Mouse (Mus musculus) MEL (cell line): ENCODE data around the gene Ocel1. TPM values are rescaled to one million over a fixed set of nuclear protein-coding genes. Genes with fewer than 3 reads are reported as not detected.

Experiments
- DNase-seq: peaks from one replicate; pipeline ENCODE4 v3.0.0; 2011; ENCODE audit warnings: low read depth, low spot score
- H3K27ac ChIP-seq: 2 replicates; pipeline ENCODE4 v1.5.1; 2012; ENCODE audit warnings: low read depth, mild to moderate bottlenecking, control low read depth, low read length, moderate library complexity; ENCODE audit not compliant: control insufficient read depth
- H3K27me3 ChIP-seq, 2 experiments: fragments of 150-350 bp in 1 of 2; sonication (generic) in 1 of 2; 2 replicates each; pipeline ENCODE4 v1.6.1; 2012; ENCODE audit warnings: low read length in 2 of 2, mild to moderate bottlenecking in 2 of 2, improper control_type of control experiment in 1 of 2, moderate library complexity in 1 of 2; ENCODE audit not compliant: insufficient read depth in 2 of 2, control insufficient read depth in 1 of 2
- H3K36me3 ChIP-seq, 2 experiments: 2 replicates each; pipeline ENCODE4 v1.6.1; 2012 to 2014; ENCODE audit warnings: low read length in 2 of 2, improper control_type of control experiment in 1 of 2, inconsistent platforms in 1 of 2, mild to moderate bottlenecking in 1 of 2; ENCODE audit not compliant: insufficient read depth in 2 of 2, control insufficient read depth in 1 of 2
- H3K4me1 ChIP-seq, 2 experiments: fragments of 150-350 bp in 1 of 2; sonication (generic) in 1 of 2; 2 replicates each; pipeline ENCODE4 v1.6.1; 2012; ENCODE audit warnings: low read length in 2 of 2, improper control_type of control experiment in 1 of 2, mild to moderate bottlenecking in 1 of 2; ENCODE audit not compliant: insufficient read depth in 2 of 2, control insufficient read depth in 1 of 2
- H3K4me3 ChIP-seq, 2 experiments: fragments of 150-350 bp in 1 of 2; sonication (generic) in 1 of 2; 2 replicates each; pipeline ENCODE4 v1.5.1; 2012; ENCODE audit warnings: low read depth in 2 of 2, low read length in 2 of 2, mild to moderate bottlenecking in 2 of 2, moderate library complexity in 2 of 2, control low read depth in 1 of 2, improper control_type of control experiment in 1 of 2; ENCODE audit not compliant: control insufficient read depth in 1 of 2, insufficient read depth in 1 of 2
- H3K79me2 ChIP-seq: 2 replicates; pipeline ENCODE4 v1.6.1; 2012; ENCODE audit warnings: mild to moderate bottlenecking, low read length, moderate library complexity; ENCODE audit not compliant: control insufficient read depth, poor library complexity, insufficient read depth
- H3K9ac ChIP-seq: 2 replicates; pipeline ENCODE4 v1.6.1; 2012; ENCODE audit warnings: low read depth, mild to moderate bottlenecking, control low read depth, low read length, moderate library complexity; ENCODE audit not compliant: control insufficient read depth, poor library complexity, severe bottlenecking
- H3K9me3 ChIP-seq: fragments of 150-350 bp; sonication (generic); replicated peaks from 2 replicates; pipeline ENCODE4 v1.6.1; 2012; ENCODE audit warnings: mild to moderate bottlenecking, low read length, improper control_type of control experiment, moderate library complexity; ENCODE audit not compliant: insufficient read depth
- BHLHE40 ChIP-seq: IDR thresholded peaks from 2 replicates; pipeline ENCODE4 v1.6.1; 2012; ENCODE audit warnings: low read depth, mild to moderate bottlenecking, inconsistent platforms, low read length, improper control_type of control experiment, borderline replicate concordance
- CTCF ChIP-seq, 3 experiments: IDR thresholded peaks in 2 of 3; conservative IDR thresholded peaks in 1 of 3; 2 replicates each; pipeline ENCODE4 v1.5.1; 2011 to 2012; ENCODE audit warnings: low read length in 3 of 3, low read depth in 2 of 3, mild to moderate bottlenecking in 2 of 3, improper control_type of control experiment in 1 of 3, inconsistent platforms in 1 of 3, mixed read lengths in 1 of 3, moderate library complexity in 1 of 3; ENCODE audit not compliant: control insufficient read depth in 1 of 3, insufficient read depth in 1 of 3, poor library complexity in 1 of 3, severe bottlenecking in 1 of 3
- E2F4 ChIP-seq: IDR thresholded peaks from 2 replicates; pipeline ENCODE4 v1.6.1; 2011; ENCODE audit warnings: low read depth, low read length, improper control_type of control experiment, borderline replicate concordance
- ETS1 ChIP-seq: IDR thresholded peaks from 2 replicates; pipeline ENCODE4 v1.6.1; 2012; ENCODE audit warnings: low read depth, mild to moderate bottlenecking, inconsistent platforms, low read length, improper control_type of control experiment, moderate library complexity
- GABPA ChIP-seq: IDR thresholded peaks from 2 replicates; pipeline ENCODE4 v1.6.1; 2012; ENCODE audit warnings: low read depth, mild to moderate bottlenecking, inconsistent platforms, low read length, improper control_type of control experiment, moderate library complexity
- HCFC1 ChIP-seq: IDR thresholded peaks from 2 replicates; pipeline ENCODE4 v1.6.1; 2012; ENCODE audit warnings: low read depth, mild to moderate bottlenecking, inconsistent platforms, low read length, improper control_type of control experiment, moderate library complexity
- JUND ChIP-seq: IDR thresholded peaks from 2 replicates; pipeline ENCODE4 v1.6.1; 2011; ENCODE audit warnings: low read depth, mild to moderate bottlenecking, improper control_type of control experiment, low read length
- MAFK ChIP-seq: IDR thresholded peaks from 2 replicates; pipeline ENCODE4 v1.6.1; 2011; ENCODE audit warnings: low read depth, mild to moderate bottlenecking, low read length, improper control_type of control experiment, borderline replicate concordance
- MEF2A ChIP-seq: IDR thresholded peaks from 2 replicates; pipeline ENCODE4 v1.6.1; 2014; ENCODE audit warnings: low read depth, mild to moderate bottlenecking, inconsistent platforms, low read length, improper control_type of control experiment; ENCODE audit not compliant: poor library complexity, insufficient replicate concordance, severe bottlenecking; ENCODE audit errors: extremely low read depth
- MYB ChIP-seq: IDR thresholded peaks from 2 replicates; pipeline ENCODE4 v1.6.1; 2011; ENCODE audit warnings: mild to moderate bottlenecking, low read depth, low read length, improper control_type of control experiment
- POLR2A ChIP-seq, 2 experiments: IDR thresholded peaks; 2 replicates each; pipeline ENCODE4 v1.6.1; 2011 to 2012; ENCODE audit warnings: low read length in 2 of 2, mild to moderate bottlenecking in 2 of 2, control low read depth in 1 of 2, improper control_type of control experiment in 1 of 2, low read depth in 1 of 2, moderate library complexity in 1 of 2; ENCODE audit not compliant: control insufficient read depth in 1 of 2, insufficient read depth in 1 of 2, poor library complexity in 1 of 2
- POLR2AphosphoS2 ChIP-seq: IDR thresholded peaks from 2 replicates; pipeline ENCODE4 v1.6.1; 2011; ENCODE audit warnings: low read length, improper control_type of control experiment
- RCOR1 ChIP-seq: IDR thresholded peaks from 2 replicates; pipeline ENCODE4 v1.6.1; 2012; ENCODE audit warnings: low read depth, mild to moderate bottlenecking, inconsistent platforms, low read length, improper control_type of control experiment
- TAL1 ChIP-seq: IDR thresholded peaks from 2 replicates; pipeline ENCODE4 v1.6.1; 2012; ENCODE audit warnings: mild to moderate bottlenecking, inconsistent platforms, low read length, moderate library complexity, mixed read lengths
- TBP ChIP-seq: IDR thresholded peaks from 2 replicates; pipeline ENCODE4 v1.8.0; 2011; ENCODE audit warnings: low read depth, low read length, improper control_type of control experiment
- TCF12 ChIP-seq: IDR thresholded peaks from 2 replicates; pipeline ENCODE4 v1.6.1; 2014; ENCODE audit warnings: low read depth, mild to moderate bottlenecking, inconsistent platforms, low read length, improper control_type of control experiment, moderate library complexity
- UBTF ChIP-seq: IDR thresholded peaks from 2 replicates; pipeline ENCODE4 v1.6.1; 2012; ENCODE audit warnings: low read depth, mild to moderate bottlenecking, inconsistent platforms, low read length, improper control_type of control experiment, moderate library complexity, borderline replicate concordance; ENCODE audit not compliant: insufficient read depth
- USF1 ChIP-seq: IDR thresholded peaks from 2 replicates; pipeline ENCODE4 v1.6.1; 2014; ENCODE audit warnings: low read depth, mild to moderate bottlenecking, inconsistent platforms, low read length, improper control_type of control experiment, moderate library complexity
- polyA plus RNA-seq, 2 experiments: library from polyadenylated mRNA; stranded (reverse) in 1 of 2; unstranded in 1 of 2; fragments of >175 nt in 1 of 2; fragments of >200 nt in 1 of 2; gene quantifications; 2 replicates each; pipeline versions ENCODE4 v1.2.1 to v1.2.4; 2012; ENCODE audit warnings: low replicate concordance in 2 of 2, low read depth in 1 of 2; ENCODE audit not compliant: insufficient read length in 2 of 2, insufficient read depth in 1 of 2, missing spikeins in 1 of 2
- total RNA-seq: library from RNA; depleted of rRNA; stranded (reverse); fragments of 300-350 nt; gene quantifications from 2 replicates; pipeline ENCODE4 v1.2.3, GENCODE M21; 2012

The Ocel1 gene
- total and polyA plus RNA-seq, 3 experiments, result 16.2 to 18.3 TPM; not detected in 1

- no peaks in the 10 kb centered on the region for H3K9me3 ChIP-seq
- H3K27me3 ChIP-seq, result no peaks in the 10 kb centered on the region
- H3K36me3 ChIP-seq, result peaks cover 0 to 11% of the 10 kb centered on the region in 2 experiments; a peak in 2 of 4 replicates
- H3K79me2 ChIP-seq, result peaks cover 16% of the 10 kb centered on the region
- DNase-seq, result no peak
- no peak overlapping the region for H3K9ac ChIP-seq
- H3K4me1 ChIP-seq, result peaks cover 0 to 13% of the 10 kb centered on the region in 2 experiments; a peak in 2 of 4 replicates
- no peak for TF ChIP-seq E2F4
- 0 out of 4 replicates have a peak, but pooled peaks of 1 of the 2 experiments have one; percentile 19 for TF ChIP-seq POLR2A (IDR thresholded peaks at IDR 0.05; ENCODE audit: control insufficient read depth in 1 of 2, insufficient read depth in 1 of 2, low read depth in 1 of 2, low read length in 2 of 2, poor library complexity in 1 of 2)
- TF ChIP-seq, all 39 proteins: peak for 1
- Histone ChIP-seq H3K4me3 (no peak overlapping the region), H3K27ac (no peak overlapping the region)
Observed at GRCm38 (mm10) chr8:71400826-71401225, 29.7 kb downstream of the Ocel1 start.

GRCm38 (mm10) chr8:71401454-71401853 is 30.4 kb downstream of the Ocel1 start:
- TF ChIP-seq POLR2AphosphoS2 (0 out of 2 replicates have a peak, but pooled peaks have one; percentile 30), CTCF (IDR thresholded peaks at IDR 0.05 in 2 of 3, conservative IDR thresholded peaks at IDR 0.05 in 1 of 3; ENCODE audit: control insufficient read depth in 1 of 3, insufficient read depth in 1 of 3, low read depth in 2 of 3, low read length in 3 of 3, poor library complexity in 1 of 3, severe bottlenecking in 1 of 3) (no peak), TCF12 (no peak), UBTF (no peak)
- Histone ChIP-seq H3K79me2 (peaks cover 22% of the 10 kb centered on the region), H3K27me3 (no peaks in the 10 kb centered on the region), H3K4me1 (peaks cover 0 to 8% of the 10 kb centered on the region in 2 experiments; a peak in 2 of 4 replicates), H3K4me3 (no peak overlapping the region), H3K36me3 (peaks cover 0 to 7% of the 10 kb centered on the region in 2 experiments; a peak in 1 of 4 replicates), H3K9ac (no peak overlapping the region), H3K9me3 (no peaks in the 10 kb centered on the region), H3K27ac (no peak overlapping the region)
- no peak for DNase-seq

GRCm38 (mm10) chr8:71402446-71402964 is 31.4 kb downstream of the Ocel1 start:
- H3K9me3 ChIP-seq, result no peaks in the 10 kb centered on the region
- peaks cover 0 to 11% of the 10 kb centered on the region in 2 experiments; a peak in 2 of 4 replicates for H3K36me3 ChIP-seq
- H3K27me3 ChIP-seq, result no peaks in the 10 kb centered on the region
- TF ChIP-seq JUND (no peak), MYB (no peak), BHLHE40 (no peak), TBP (no peak), ETS1 (no peak), HCFC1 (no peak), TCF12 (no peak), MEF2A (no peak), USF1 (no peak), RCOR1 (no peak), MAFK (no peak), GABPA (no peak), TAL1 (no peak)
- H3K4me3 ChIP-seq, result no peak overlapping the region
- H3K9ac ChIP-seq, result no peak overlapping the region
- H3K4me1 ChIP-seq, result peaks cover 0 to 16% of the 10 kb centered on the region in 2 experiments; a peak in 2 of 4 replicates
- H3K79me2 ChIP-seq, result peaks cover 26% of the 10 kb centered on the region
- DNase-seq, result no peak
- no peak overlapping the region for H3K27ac ChIP-seq
